23 mouse cellular contexts compared by ENCODE assay signal in genomic region chr3:130712891-130713290, GRCm38 (mm10).
"Had no signal": no experiment of that assay in that cellular context is flagged by ENCODE, and none has a peak within 500 bp of the region (broad histone marks: within the 10 kb centered on the region; RNA-seq: fewer than 3 reads in every experiment).

No protein-coding gene starts in this region.

- H3K36me3 ChIP-seq: heart, embryonic 13.5 days; heart, embryonic 15.5 days; hindbrain, embryonic 13.5 days; hindbrain, embryonic 15.5 days; intestine, embryonic 15.5 days; limb, embryonic 13.5 days had no signal

- H3K4me3 ChIP-seq: gastrocnemius, adult 2 months; heart, embryonic 13.5 days; heart, embryonic 15.5 days; hindbrain, embryonic 13.5 days; hindbrain, embryonic 15.5 days; intestine, embryonic 15.5 days; layer of hippocampus, adult 2 months; limb, embryonic 13.5 days had no signal

- H3K27ac ChIP-seq: gastrocnemius, adult 2 months; heart, embryonic 13.5 days; heart, embryonic 15.5 days; hindbrain, embryonic 13.5 days; hindbrain, embryonic 15.5 days; intestine, embryonic 15.5 days; layer of hippocampus, adult 2 months; limb, embryonic 13.5 days had no signal

- H3K27me3 ChIP-seq: heart, embryonic 13.5 days; heart, embryonic 15.5 days; hindbrain, embryonic 15.5 days; intestine, embryonic 15.5 days; limb, embryonic 13.5 days had no signal

- H3K4me2 ChIP-seq: heart, embryonic 11.5 days; heart, embryonic 13.5 days; heart, embryonic 15.5 days; hindbrain, embryonic 13.5 days; hindbrain, embryonic 15.5 days; intestine, embryonic 15.5 days; limb, embryonic 13.5 days had no signal

- H3K9me3 ChIP-seq: heart, embryonic 13.5 days; heart, embryonic 15.5 days; hindbrain, embryonic 13.5 days; hindbrain, embryonic 15.5 days; intestine, embryonic 15.5 days; limb, embryonic 13.5 days had no signal

- ATAC-seq: forebrain, embryonic 16.5 days; inflammation-experienced regulatory T-cells, adult 6 months; intestine, embryonic 15.5 days; intestine, postnatal 0 days had no signal

- H3K9ac ChIP-seq: heart, embryonic 13.5 days; heart, embryonic 15.5 days; hindbrain, embryonic 13.5 days; hindbrain, embryonic 15.5 days; intestine, embryonic 15.5 days; limb, embryonic 13.5 days had no signal

- DNase-seq: gastrocnemius, adult 2 months; gastrocnemius, postnatal 10 days; gastrocnemius, postnatal 25 days; heart, adult 18-20 months; heart, postnatal 14 days; heart, postnatal 36 days; kidney, adult 18-20 months; kidney, adult 8-10 months; kidney, postnatal 10 days; kidney, postnatal 25 days; kidney, postnatal 4 days; left cerebral cortex, postnatal 4 days had no signal
